Mouse (Mus musculus) MEL (cell line): ENCODE measurements around the gene Fgfr2.

Experiments
- CTCF ChIP-seq, 3 experiments: IDR thresholded peaks in 2 of 3; conservative IDR thresholded peaks in 1 of 3; 2 replicates each; pipeline ENCODE4 v1.5.1; 2011 to 2012; ENCODE audit warnings: low read length in 3 of 3, low read depth in 2 of 3, mild to moderate bottlenecking in 2 of 3, improper control_type of control experiment in 1 of 3, inconsistent platforms in 1 of 3, mixed read lengths in 1 of 3, moderate library complexity in 1 of 3; ENCODE audit not compliant: control insufficient read depth in 1 of 3, insufficient read depth in 1 of 3, poor library complexity in 1 of 3, severe bottlenecking in 1 of 3
- EP300 ChIP-seq, 2 experiments: IDR thresholded peaks; 2 replicates each; pipeline ENCODE4 v1.6.1; 2011; ENCODE audit warnings: improper control_type of control experiment in 2 of 2, low read length in 2 of 2, low read depth in 1 of 2, mild to moderate bottlenecking in 1 of 2
- POLR2A ChIP-seq, 2 experiments: IDR thresholded peaks; 2 replicates each; pipeline ENCODE4 v1.6.1; 2011 to 2012; ENCODE audit warnings: low read length in 2 of 2, mild to moderate bottlenecking in 2 of 2, control low read depth in 1 of 2, improper control_type of control experiment in 1 of 2, low read depth in 1 of 2, moderate library complexity in 1 of 2; ENCODE audit not compliant: control insufficient read depth in 1 of 2, insufficient read depth in 1 of 2, poor library complexity in 1 of 2
- POLR2AphosphoS2 ChIP-seq: IDR thresholded peaks from 2 replicates; pipeline ENCODE4 v1.6.1; 2011; ENCODE audit warnings: low read length, improper control_type of control experiment
- RAD21 ChIP-seq: IDR thresholded peaks from 2 replicates; pipeline ENCODE4 v1.6.1; 2011; ENCODE audit warnings: mild to moderate bottlenecking, low read depth, low read length, improper control_type of control experiment

DNA sequence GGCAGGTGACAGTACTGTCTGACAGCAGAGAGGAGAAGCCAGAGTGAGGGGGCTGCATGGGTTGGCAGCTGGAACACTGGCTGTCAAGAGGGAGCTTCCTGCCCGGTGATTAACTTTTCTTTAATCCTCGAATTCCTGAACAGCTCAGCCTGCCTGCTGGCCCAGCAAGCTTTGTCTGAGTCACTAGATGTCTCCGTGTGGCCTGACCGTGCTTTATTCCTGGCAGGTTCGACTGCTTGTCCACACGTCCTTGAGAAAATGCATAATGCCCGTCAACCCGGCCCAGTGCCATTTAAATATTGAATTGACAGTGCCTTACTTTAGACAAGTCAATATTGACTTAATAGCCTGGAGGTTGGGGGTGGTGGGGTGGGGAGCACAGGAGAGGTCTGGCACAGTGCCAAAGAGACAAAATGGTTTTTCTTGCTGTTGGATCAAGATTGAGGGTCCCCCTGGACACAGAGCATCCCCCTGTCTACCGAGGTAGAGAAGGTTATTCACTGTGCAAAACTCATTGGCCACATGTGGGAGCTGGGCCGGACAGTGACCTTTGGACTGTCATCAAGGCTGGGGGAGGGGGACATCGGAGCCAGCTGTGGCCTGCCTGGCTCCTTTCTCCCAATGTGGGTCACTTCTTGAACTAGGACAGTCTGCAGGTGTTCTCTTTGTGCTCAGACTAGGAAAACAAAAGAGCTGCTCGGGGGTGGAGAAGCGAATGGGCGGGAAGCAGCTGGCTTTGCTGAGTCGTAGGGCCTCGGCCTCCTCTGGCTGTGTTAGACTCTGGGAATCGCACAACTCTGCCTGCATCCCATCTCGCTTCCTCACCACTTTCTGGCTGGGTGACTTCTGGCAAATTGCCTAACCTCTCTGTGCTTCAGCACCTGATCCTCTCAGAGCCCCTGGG lies 2287.9 kb downstream of the Fgfr2 start:
- TF ChIP-seq POLR2A (IDR thresholded peaks at IDR 0.05; ENCODE audit: control insufficient read depth in 1 of 2, insufficient read depth in 1 of 2, low read depth in 1 of 2, low read length in 2 of 2, poor library complexity in 1 of 2) (no peak), POLR2AphosphoS2 (no peak), EP300 (IDR thresholded peaks at IDR 0.05; ENCODE audit: low read depth in 1 of 2, low read length in 2 of 2) (no peak), RAD21 (no peak), CTCF (IDR thresholded peaks at IDR 0.05 in 2 of 3, conservative IDR thresholded peaks at IDR 0.05 in 1 of 3; ENCODE audit: control insufficient read depth in 1 of 3, insufficient read depth in 1 of 3, low read depth in 2 of 3, low read length in 3 of 3, poor library complexity in 1 of 3, severe bottlenecking in 1 of 3) (no peak)
